Mouse (Mus musculus): Measurements from ENCODE around the gene Odr4. TPM values are rescaled to one million over a fixed set of nuclear protein-coding genes. Genes with fewer than 3 reads are reported as not detected.

Odr4 gene
- 10 to 100 TPM; 44.5 to 47.7 TPM for total RNA-seq (2021)
- long read RNA-seq, experiment 1, transcript Odr4-205 (14 exons, 3,273 nt), result major isoform, 9 of 14 reads
- long read RNA-seq, experiment 1, partial matches to known transcripts, result 0 of 14 reads
- long read RNA-seq, experiment 1, other reads (novel, unspliced or antisense), result 5 of 14 reads
- long read RNA-seq, experiment 2, transcript Odr4-205 (14 exons, 3,273 nt), result major isoform, 53 of 76 reads
- long read RNA-seq, experiment 2, partial matches to known transcripts, result 2 of 76 reads
- long read RNA-seq, experiment 2, other reads (novel, unspliced or antisense), result 20 of 76 reads

DNA sequence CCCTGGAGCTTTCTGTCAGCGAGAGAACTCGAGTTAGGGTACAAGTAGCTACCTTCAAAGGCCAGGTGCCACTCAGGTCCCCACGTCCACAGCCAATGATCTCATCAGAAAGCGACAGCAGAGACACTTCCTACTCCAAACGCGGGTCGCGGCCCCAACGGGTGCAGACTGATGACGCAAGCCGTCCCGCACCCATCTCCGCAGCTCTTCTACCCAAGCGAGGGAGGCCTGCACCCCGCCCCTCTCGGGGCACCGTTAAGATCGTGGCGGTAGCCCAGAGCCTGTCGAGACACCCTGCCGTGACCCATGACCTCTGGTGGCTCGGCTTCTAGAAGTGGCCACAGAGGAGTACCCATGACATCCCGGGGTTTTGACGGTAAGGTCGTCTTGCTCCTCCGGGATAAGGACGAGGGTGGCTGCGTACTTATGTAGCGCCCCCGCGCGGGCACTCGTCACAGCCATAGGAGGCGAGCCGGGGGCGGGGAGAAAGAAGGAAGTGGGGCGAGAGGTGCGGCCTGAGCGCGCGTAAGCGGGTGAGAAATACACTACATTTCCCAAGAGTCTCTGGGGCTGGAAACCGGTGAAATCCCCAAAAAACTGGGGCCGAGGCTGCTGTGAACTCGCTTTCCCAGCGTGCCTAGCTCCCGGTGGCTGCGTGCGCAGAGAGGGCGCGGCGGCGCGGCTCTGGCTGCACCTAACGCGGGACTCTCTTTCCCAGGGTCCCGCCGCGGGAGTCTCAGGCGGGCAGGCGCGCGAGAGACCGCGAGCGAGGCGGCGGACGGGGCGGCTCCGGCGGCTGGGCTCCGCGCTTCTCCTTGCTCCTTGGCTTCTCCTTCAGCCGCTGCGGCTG, at the start of gene Odr4, which contains the start of gene Tpr:
Gene Odr4 (minus strand): TSS at position 443 of the 850 bp plus-strand sequence.
Gene Tpr (plus strand): TSS at position 201 of the 850 bp plus-strand sequence.
- peak; percentile 91 to 98 for DNase-seq (ENCODE audit: low spot score in 2 of 2)

GRCm38 (mm10) chr1:150441731-150442130, 48.9 kb upstream of the Odr4 start:
- DNase-seq (ENCODE audit: low spot score in 2 of 2), result no peak

GRCm38 (mm10) chr1:150438641-150439040, 45.8 kb upstream of the Odr4 start:
- no peak for DNase-seq (ENCODE audit: low spot score in 2 of 2)

- no peak for DNase-seq (ENCODE audit: low spot score in 2 of 2)
Measured at GRCm38 (mm10) chr1:150426216-150426615, 33.3 kb upstream of the Odr4 start.

GRCm38 (mm10) chr1:150425665-150426064, 32.8 kb upstream of the Odr4 start:
- DNase-seq (ENCODE audit: low spot score in 2 of 2), result no peak

DNA sequence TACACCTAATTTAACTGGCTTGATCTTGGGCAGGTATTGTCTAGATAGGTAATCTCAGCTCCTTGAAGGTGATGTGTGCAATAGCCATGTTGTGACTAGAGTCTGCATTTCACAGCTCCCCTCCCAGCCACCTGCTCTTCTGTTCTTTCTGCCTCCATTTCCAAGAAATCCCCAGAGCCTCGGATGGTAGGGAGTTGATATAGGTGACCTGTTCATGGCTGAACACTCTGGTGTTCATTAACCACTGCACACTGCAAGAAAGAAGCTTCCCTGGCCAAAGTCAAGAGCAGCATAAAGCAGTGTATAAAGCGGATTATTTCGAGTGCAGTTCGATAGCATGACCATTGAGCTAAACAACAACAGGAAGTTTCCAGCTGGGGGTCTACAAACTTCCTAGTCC, 25.5 kb upstream of the Odr4 start:
- DNase-seq (ENCODE audit: low spot score in 2 of 2), result no peak

DNA sequence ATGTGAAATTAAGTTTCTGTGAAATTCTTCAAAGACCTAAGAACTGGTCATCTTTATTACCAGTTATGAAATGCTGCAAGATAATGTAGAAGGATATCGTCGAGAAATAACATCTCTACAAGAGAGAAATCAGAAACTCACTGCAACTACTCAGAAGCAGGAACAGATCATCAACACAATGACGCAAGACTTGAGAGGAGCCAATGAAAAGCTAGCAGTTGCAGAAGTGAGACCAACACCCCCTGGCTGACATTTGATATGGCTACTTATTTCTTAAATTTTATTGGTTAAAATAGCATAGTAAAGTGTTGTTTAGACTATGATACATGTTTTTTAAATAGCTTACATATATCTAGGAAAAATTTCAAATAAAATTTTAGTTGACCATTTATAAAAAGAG, 23.1 kb upstream of the Odr4 start:
- no peak for DNase-seq (ENCODE audit: low spot score in 2 of 2)

GRCm38 (mm10) chr1:150409996-150410395, 17.1 kb upstream of the Odr4 start:
- no peak for DNase-seq (ENCODE audit: low spot score in 2 of 2)

- no peak for DNase-seq (ENCODE audit: low spot score in 2 of 2)
Measured at GRCm38 (mm10) chr1:150407285-150407684, 14.4 kb upstream of the Odr4 start.

- no peak for DNase-seq (ENCODE audit: low spot score in 2 of 2)
Measured at GRCm38 (mm10) chr1:150404555-150404954, 11.7 kb upstream of the Odr4 start.

GRCm38 (mm10) chr1:150403914-150404313, 11.0 kb upstream of the Odr4 start:
- DNase-seq (ENCODE audit: low spot score in 2 of 2), result no peak

GRCm38 (mm10) chr1:150396001-150396400, 3.1 kb upstream of the Odr4 start:
- DNase-seq (ENCODE audit: low spot score in 2 of 2), result no peak

DNA sequence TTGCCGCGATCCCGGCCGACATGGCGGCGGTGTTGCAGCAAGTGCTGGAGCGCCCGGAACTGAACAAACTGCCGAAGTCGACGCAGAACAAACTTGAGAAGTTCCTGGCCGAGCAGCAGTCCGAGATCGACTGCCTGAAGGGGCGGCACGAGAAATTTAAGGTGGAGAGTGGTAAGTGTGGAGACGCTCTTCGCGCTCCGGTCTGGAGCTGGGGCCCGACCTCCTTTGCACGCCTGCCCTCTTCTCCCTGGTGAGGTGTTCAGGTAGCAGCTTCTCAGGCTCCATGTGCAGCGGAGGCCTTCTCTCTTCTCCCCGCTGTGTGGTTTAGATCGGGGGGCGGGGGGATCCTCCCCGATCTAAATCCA, 590 bp upstream of the Odr4 start:
- DNase-seq (ENCODE audit: low spot score in 2 of 2), result no peak

- DNase-seq (ENCODE audit: low spot score in 2 of 2), result no peak
Measured at GRCm38 (mm10) chr1:150391931-150392637, 796 bp downstream of the Odr4 start.

DNA sequence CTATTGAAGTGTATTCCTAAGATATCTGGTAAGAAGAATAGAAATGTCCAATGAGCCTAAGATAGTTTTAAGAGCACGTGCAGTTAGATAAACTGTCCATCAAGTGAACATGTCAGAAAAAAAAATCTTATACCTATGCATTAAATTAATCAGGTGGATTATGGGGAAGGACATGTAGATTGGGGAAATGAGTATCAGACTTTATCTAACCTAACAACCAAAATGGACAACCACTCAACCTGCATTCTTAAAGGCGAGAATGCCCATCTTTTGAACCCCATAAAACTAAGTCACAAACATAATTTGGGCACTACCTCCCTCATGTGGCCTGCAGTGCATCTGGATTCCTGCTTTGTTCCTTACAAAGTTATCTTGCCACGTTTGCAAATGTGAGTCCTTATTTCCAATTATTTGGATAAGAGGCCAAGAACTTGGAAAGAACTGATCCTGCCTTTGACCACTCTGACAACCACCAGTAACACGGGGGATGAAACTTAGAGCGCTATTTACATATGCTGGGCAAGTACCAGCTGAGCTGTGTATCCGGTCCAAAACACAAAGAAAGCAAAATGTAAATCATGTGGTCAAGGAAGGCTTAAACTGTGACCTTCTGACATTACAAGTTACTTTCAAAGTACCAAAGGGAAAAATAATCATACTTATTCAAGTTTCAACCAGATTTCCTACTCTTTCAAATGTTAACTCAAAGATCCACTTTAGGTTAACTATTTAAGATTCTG, 3.3 kb downstream of the Odr4 start:
- no peak for DNase-seq (ENCODE audit: low spot score in 2 of 2)

- no peak for DNase-seq (ENCODE audit: low spot score in 2 of 2)
Measured at GRCm38 (mm10) chr1:150387572-150387971, 5.3 kb downstream of the Odr4 start.

- no peak for DNase-seq (ENCODE audit: low spot score in 2 of 2)
Measured at GRCm38 (mm10) chr1:150384138-150384537, 8.7 kb downstream of the Odr4 start.

GRCm38 (mm10) chr1:150374247-150374646, 18.6 kb downstream of the Odr4 start:
- DNase-seq (ENCODE audit: low spot score in 2 of 2), result no peak

GRCm38 (mm10) chr1:150372895-150373294, 20.0 kb downstream of the Odr4 start:
- DNase-seq (ENCODE audit: low spot score in 2 of 2), result no peak

- no peak for DNase-seq (ENCODE audit: low spot score in 2 of 2)
Measured at GRCm38 (mm10) chr1:150360864-150361263, 32.0 kb downstream of the Odr4 start.

DNA sequence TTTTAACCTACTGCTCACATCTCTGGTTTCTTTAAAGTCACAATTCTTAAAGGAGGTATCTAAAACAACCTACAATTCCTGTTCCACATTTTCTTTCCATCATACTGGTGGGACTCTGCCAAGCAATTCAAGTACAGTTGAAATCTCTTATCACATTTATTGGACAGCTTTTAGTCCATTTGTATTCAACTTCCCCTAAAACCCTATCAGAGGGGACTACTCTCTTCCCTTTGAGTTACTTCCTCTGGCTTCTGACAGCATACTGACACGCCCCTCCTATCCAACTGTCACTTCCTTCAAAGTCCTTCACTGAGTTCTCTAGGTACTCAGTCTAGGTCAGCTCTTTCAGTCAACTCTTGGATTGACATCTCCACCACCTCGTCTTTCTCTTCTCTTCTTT, 57.8 kb downstream of the Odr4 start:
- DNase-seq (ENCODE audit: low spot score in 2 of 2), result no peak

Measured in adrenal gland, postnatal 4 days (tissue).